Mouse (Mus musculus): Measurements from ENCODE around the gene Mrpl27.

DNA sequence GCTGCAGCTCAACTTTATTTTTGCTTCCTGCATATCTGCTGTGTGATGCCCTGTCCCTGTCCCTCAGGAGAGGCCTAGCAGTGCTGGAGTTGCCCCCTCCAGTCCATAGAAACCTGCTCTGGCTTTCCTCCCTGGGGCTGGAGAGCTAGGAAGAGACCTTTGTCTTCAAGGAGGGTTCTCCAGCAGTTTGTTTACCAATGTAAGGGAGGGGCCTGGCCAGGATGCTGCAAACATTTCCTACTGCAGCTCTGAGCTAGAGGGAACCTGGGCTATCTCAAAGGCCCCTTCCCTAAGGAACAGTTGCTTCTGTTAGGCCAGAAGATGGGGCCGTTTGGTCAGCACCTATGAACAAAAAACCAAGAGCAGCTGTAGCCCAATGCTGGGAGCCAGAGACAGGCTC, 7.8 kb downstream of the Mrpl27 start:
- TF ChIP-seq CTCF (IDR thresholded peaks at IDR 0.05; ENCODE audit: low read depth, low read length) (no peak), GATA1 (IDR thresholded peaks at IDR 0.05; ENCODE audit: borderline replicate concordance, low read length) (no peak), TAL1 (conservative IDR thresholded peaks at IDR 0.05; ENCODE audit: low read depth, low read length) (no peak), POLR2AphosphoS5 (IDR thresholded peaks at IDR 0.05; ENCODE audit: insufficient replicate concordance, low read depth, low read length) (no peak), GATA2 (IDR thresholded peaks at IDR 0.05; ENCODE audit: borderline replicate concordance, low read depth, low read length) (no peak)
